11 mouse cellular contexts compared by ENCODE assay signal in genomic region chr12:73574632-73575031, GRCm38 (mm10). TPM values are rescaled to one million over a fixed set of nuclear protein-coding genes. Genes with fewer than 3 reads are reported as not detected.
DNase-seq lines count a peak whose midpoint lies in the region; ATAC-seq and TF ChIP-seq lines count a peak whose summit lies in the region.
"Had no signal": no experiment of that assay in that cellular context is flagged by ENCODE, and none has a peak within 500 bp of the region (broad histone marks: within the 10 kb centered on the region; RNA-seq: fewer than 3 reads in every experiment).

No protein-coding gene starts in this region.

- WGBS in kidney, embryonic 14.5 days, result 79% methylated on average over 15 of the region's 15 CpGs
- 73% methylated on average over 15 of the region's 15 CpGs for WGBS in kidney, embryonic 16.5 days
- 35% methylated on average over 15 of the region's 15 CpGs for WGBS in heart, embryonic 15.5 days
- WGBS in liver, embryonic 14.5 days (ENCODE audit: insufficient replicate concordance), result 9% methylated on average over 15 of the region's 15 CpGs

- no peak overlapping the region for H3K4me2 ChIP-seq in kidney, embryonic 14.5 days (replicated peaks; ENCODE audit: low read depth, low read length)
- no peak overlapping the region for H3K4me2 ChIP-seq in kidney, embryonic 16.5 days (replicated peaks; ENCODE audit: low read depth, low read length)
- peak overlapping the region; percentile 51 for H3K4me2 ChIP-seq in heart, embryonic 15.5 days
- peak overlapping the region; percentile 3 for H3K4me2 ChIP-seq in liver, embryonic 14.5 days (ENCODE audit: low read depth)
- H3K4me2 ChIP-seq: hindbrain, embryonic 12.5 days; limb, embryonic 15.5 days had no signal

- no peak for ATAC-seq in kidney, embryonic 14.5 days (ENCODE audit: low FRiP score, low TSS enrichment)
- no peak for ATAC-seq in kidney, embryonic 16.5 days (ENCODE audit: low FRiP score, low TSS enrichment)
- ATAC-seq in heart, embryonic 15.5 days (replicated peaks; ENCODE audit: insufficient number of reproducible peaks, insufficient read depth, low FRiP score, low read depth), result peak; percentile 50; the same call in 1 of the 2 replicates
- ATAC-seq in liver, embryonic 14.5 days (ENCODE audit: insufficient read depth), result no peak
- ATAC-seq in monocyte, adult 5-6 weeks (replicated peaks; ENCODE audit: insufficient number of reproducible peaks, low FRiP score, low TSS enrichment, poor library complexity, severe bottlenecking), result no peak

- H3K4me3 ChIP-seq in kidney, embryonic 14.5 days (ENCODE audit: low read length), result no peak overlapping the region
- H3K4me3 ChIP-seq in kidney, embryonic 16.5 days (ENCODE audit: low read length), result no peak overlapping the region
- peak overlapping the region; percentile 6; the same call in 1 of the 2 replicates for H3K4me3 ChIP-seq in heart, embryonic 15.5 days
- no peak overlapping the region for H3K4me3 ChIP-seq in liver, embryonic 14.5 days (ENCODE audit: insufficient read depth in 1 of 2, low read depth in 2 of 2, low read length in 2 of 2)
- H3K4me3 ChIP-seq: hindbrain, embryonic 12.5 days; limb, embryonic 15.5 days had no signal

- H3K27me3 ChIP-seq in kidney, embryonic 14.5 days (ENCODE audit: control insufficient read depth, insufficient read depth, low read length), result no peaks in the 10 kb centered on the region
- no peaks in the 10 kb centered on the region for H3K27me3 ChIP-seq in kidney, embryonic 16.5 days (ENCODE audit: insufficient read depth, low read length)
- no peaks in the 10 kb centered on the region for H3K27me3 ChIP-seq in heart, embryonic 15.5 days
- H3K27me3 ChIP-seq in liver, embryonic 14.5 days (ENCODE audit: control insufficient read depth, insufficient read depth, low read length), result no peaks in the 10 kb centered on the region
- H3K27me3 ChIP-seq: hindbrain, embryonic 12.5 days; limb, embryonic 15.5 days had no signal

- TF ChIP-seq EP300 in liver, embryonic 14.5 days (IDR thresholded peaks at IDR 0.05; ENCODE audit: low read depth), result no peak

- H3K9me3 ChIP-seq in kidney, embryonic 14.5 days (ENCODE audit: control insufficient read depth, low read length), result no peaks in the 10 kb centered on the region
- H3K9me3 ChIP-seq in kidney, embryonic 16.5 days (ENCODE audit: low read length), result no peaks in the 10 kb centered on the region
- H3K9me3 ChIP-seq in heart, embryonic 15.5 days (replicated peaks), result no peaks in the 10 kb centered on the region
- no peaks in the 10 kb centered on the region for H3K9me3 ChIP-seq in liver, embryonic 14.5 days (ENCODE audit: control insufficient read depth, low read length)
- H3K9me3 ChIP-seq: hindbrain, embryonic 12.5 days; limb, embryonic 15.5 days had no signal

- H3K36me3 ChIP-seq in kidney, embryonic 14.5 days (ENCODE audit: control insufficient read depth, insufficient read depth, low read length), result no peaks in the 10 kb centered on the region
- H3K36me3 ChIP-seq in kidney, embryonic 16.5 days (ENCODE audit: insufficient read depth, low read length), result no peaks in the 10 kb centered on the region
- no peaks in the 10 kb centered on the region for H3K36me3 ChIP-seq in heart, embryonic 15.5 days
- H3K36me3 ChIP-seq in liver, embryonic 14.5 days (replicated peaks; ENCODE audit: control insufficient read depth, insufficient read depth, low read depth), result no peaks in the 10 kb centered on the region
- H3K36me3 ChIP-seq: hindbrain, embryonic 12.5 days; limb, embryonic 15.5 days had no signal

- H3K4me1 ChIP-seq in kidney, embryonic 14.5 days (ENCODE audit: control insufficient read depth, insufficient read depth, low read length), result no peaks in the 10 kb centered on the region
- peaks cover 4% of the 10 kb centered on the region; the same call in 1 of the 2 replicates for H3K4me1 ChIP-seq in kidney, embryonic 16.5 days (ENCODE audit: insufficient read depth, low read length)
- H3K4me1 ChIP-seq in heart, embryonic 15.5 days (replicated peaks), result no peaks in the 10 kb centered on the region; the same call in 1 of the 2 replicates
- H3K4me1 ChIP-seq in liver, embryonic 14.5 days (replicated peaks; ENCODE audit: control insufficient read depth in 2 of 2, insufficient read depth in 2 of 2, low read length in 1 of 2), result peaks cover 0 to 5% of the 10 kb centered on the region in 2 experiments; a peak in 1 of 4 replicates
- H3K4me1 ChIP-seq: hindbrain, embryonic 12.5 days had no signal

- TF ChIP-seq CTCF in liver, embryonic 14.5 days (IDR thresholded peaks at IDR 0.05; ENCODE audit: low read depth), result no peak

- H3K9ac ChIP-seq in kidney, embryonic 14.5 days (ENCODE audit: low read depth, low read length), result no peak overlapping the region
- no peak overlapping the region for H3K9ac ChIP-seq in kidney, embryonic 16.5 days (replicated peaks; ENCODE audit: low read length)
- no peak overlapping the region; the same call in 1 of the 2 replicates for H3K9ac ChIP-seq in heart, embryonic 15.5 days
- no peak overlapping the region for H3K9ac ChIP-seq in liver, embryonic 14.5 days (replicated peaks)
- H3K9ac ChIP-seq: hindbrain, embryonic 12.5 days; limb, embryonic 15.5 days had no signal

- H3K27ac ChIP-seq in kidney, embryonic 14.5 days (ENCODE audit: low read depth, low read length), result peak overlapping the region; percentile 42; the same call in 1 of the 2 replicates
- H3K27ac ChIP-seq in kidney, embryonic 16.5 days (ENCODE audit: low read length), result no peak overlapping the region
- peak overlapping the region; percentile 39 for H3K27ac ChIP-seq in heart, embryonic 15.5 days
- no peak overlapping the region for H3K27ac ChIP-seq in liver, embryonic 14.5 days
- H3K27ac ChIP-seq: hindbrain, embryonic 12.5 days; limb, embryonic 15.5 days had no signal

- peak; percentile 56 for DNase-seq in MEL-GATA-1-ER (ENCODE audit: extremely low read depth, low read depth)
- DNase-seq in liver, embryonic 14.5 days (ENCODE audit: low read depth in 3 of 3, low spot score in 3 of 3), result no peak
- no peak for DNase-seq in Muller cell, postnatal 12 days (ENCODE audit: inconsistent ontology term)
- DNase-seq in frontal cortex, adult 2 months (ENCODE audit: extremely low spot score in 1 of 2, low spot score in 1 of 2), result no peak
- DNase-seq: cerebellum, postnatal 10 days had no signal

RNA-seq across cellular contexts. Expression of gene Prkch, which starts 10.0 kb away (rescaled TPM):
- 10.7 and 13.2 TPM in 2 replicates for polyA plus RNA-seq in kidney, embryonic 14.5 days (2014; fragmentation: Nextera tagmentation; extraction: Ambion mirVana)
- polyA plus RNA-seq in kidney, embryonic 16.5 days (2015; fragmentation: Nextera tagmentation; extraction: Ambion mirVana), result 9.8 and 10.5 TPM in 2 replicates
- 11.3 and 15.8 TPM in 2 replicates for polyA plus RNA-seq in heart, embryonic 15.5 days (2015; fragmentation: Nextera tagmentation; extraction: Ambion mirVana)
- polyA plus RNA-seq in liver, embryonic 14.5 days (2012; rRNA removed), result 0.78 and 1.1 TPM in 2 replicates
- 1.5 and 1.6 TPM in 2 replicates for polyA plus RNA-seq in liver, embryonic 14.5 days (2014; fragmentation: Nextera tagmentation; extraction: Ambion mirVana)
- total RNA-seq in monocyte, adult 5-6 weeks (2017), result 140 to 209 TPM (median 154 TPM) in 3 replicates
- 2.8 and 3.1 TPM in 2 replicates for polyA plus RNA-seq in frontal cortex, adult 2 months (2012; rRNA removed)

RNA-seq across cellular contexts. Expression of gene Tmem30b, which starts 28.4 kb away (rescaled TPM):
- 5.8 and 9.6 TPM in 2 replicates for polyA plus RNA-seq in kidney, embryonic 14.5 days (2014; fragmentation: Nextera tagmentation; extraction: Ambion mirVana)
- polyA plus RNA-seq in kidney, embryonic 16.5 days (2015; fragmentation: Nextera tagmentation; extraction: Ambion mirVana), result 12.7 and 14.6 TPM in 2 replicates
- 0.52 and 3.7 TPM in 2 replicates for polyA plus RNA-seq in heart, embryonic 15.5 days (2015; fragmentation: Nextera tagmentation; extraction: Ambion mirVana)
- polyA plus RNA-seq in liver, embryonic 14.5 days (2012; rRNA removed), result 1.9 and 2.0 TPM in 2 replicates
- polyA plus RNA-seq in liver, embryonic 14.5 days (2014; fragmentation: Nextera tagmentation; extraction: Ambion mirVana), result 3.8 and 3.9 TPM in 2 replicates
- not detected in 3 replicates for total RNA-seq in monocyte, adult 5-6 weeks (2017)
- 0.10 and 0.15 TPM in 2 replicates for polyA plus RNA-seq in frontal cortex, adult 2 months (2012; rRNA removed)

Comparison
In these comparisons a context has a peak if more than half of its experiments do, and no peak if none do; other contexts are left out.
1. H3K27ac ChIP-seq: peak in kidney, embryonic 14.5 days (single experiment) and heart, embryonic 15.5 days (single experiment); none in kidney, embryonic 16.5 days (single experiment) and liver, embryonic 14.5 days (single experiment).
2. H3K4me2 ChIP-seq: peak in heart, embryonic 15.5 days (single experiment) and liver, embryonic 14.5 days (single experiment); none in kidney, embryonic 14.5 days (single experiment) and kidney, embryonic 16.5 days (single experiment).